Mouse (Mus musculus): ENCODE data around the gene Nxph4.

GRCm38 (mm10) chr10:127519903-127520713 lies 14.3 kb downstream of the Nxph4 start:
- TF ChIP-seq EP300 (IDR thresholded peaks at IDR 0.05) = no peak
- no peak for TF ChIP-seq CTCF (IDR thresholded peaks at IDR 0.05)
